Comparison of ENCODE assay signal across 15 mouse cellular contexts in genomic region chr1:62129186-62129585, GRCm38 (mm10).
"Had no signal": no experiment of that assay in that cellular context is flagged by ENCODE, and none has a peak within 500 bp of the region (broad histone marks: within the 10 kb centered on the region; RNA-seq: fewer than 3 reads in every experiment).

No protein-coding gene starts in this region.

- DNase-seq: gastrocnemius, adult 2 months; gastrocnemius, postnatal 10 days; gastrocnemius, postnatal 25 days; heart, adult 18-20 months; heart, postnatal 14 days; heart, postnatal 36 days; kidney, adult 11 months; kidney, adult 2 months; kidney, adult 9 months; kidney, postnatal 14 days; kidney, postnatal 36 days; layer of hippocampus, adult 9-11 months; layer of hippocampus, postnatal 36 days; liver; liver, embryonic 13.5 days had no signal
